Mouse (Mus musculus): ENCODE results near the gene Mfap2. TPM values are rescaled to one million over a fixed set of nuclear protein-coding genes. Genes with fewer than 3 reads are reported as not detected.

Mfap2 gene
- polyA plus RNA-seq, 1 experiment = not detected

DNA sequence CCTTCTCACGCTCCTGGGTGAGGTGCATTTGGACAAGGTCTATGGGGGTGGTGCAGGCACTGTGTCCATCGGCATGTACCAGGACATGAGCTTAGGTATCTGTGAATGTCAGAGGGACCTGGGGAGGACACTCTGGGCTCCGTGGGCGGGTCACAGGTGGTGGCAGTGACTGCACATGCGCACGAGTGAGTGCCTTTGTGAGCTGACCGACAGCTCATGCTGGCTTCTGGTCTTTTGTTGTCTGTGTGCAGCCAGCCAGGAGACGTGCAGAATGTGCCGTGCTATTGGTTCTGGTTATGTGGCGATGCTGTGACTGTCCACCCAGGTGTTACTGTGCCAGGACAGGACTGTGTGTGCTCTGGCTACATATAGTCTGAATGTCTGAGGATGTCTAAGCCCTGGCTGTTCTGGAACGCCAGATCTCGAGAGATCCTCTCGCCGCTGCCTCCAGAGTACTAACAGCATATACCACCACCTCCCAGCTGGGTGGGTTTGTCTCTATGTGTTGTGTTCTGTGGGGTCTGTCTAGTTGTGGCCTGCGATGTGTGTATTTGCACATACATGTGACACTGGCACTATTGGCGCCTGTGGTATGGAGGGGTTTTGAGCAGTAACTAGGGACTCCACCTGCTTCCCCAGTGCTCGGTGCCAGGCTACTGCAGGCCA is 38.7 kb downstream of the Mfap2 start:
- Histone ChIP-seq H3K4me1 (ENCODE audit: control insufficient read depth, insufficient read depth, low read length) (no peaks in the 10 kb centered on the region), H3K27ac (ENCODE audit: insufficient read depth, low read depth, low read length) (no peak overlapping the region), H3K4me3 (ENCODE audit: insufficient read depth, low read length) (no peak overlapping the region)
- no peak for TF ChIP-seq CTCF (IDR thresholded peaks at IDR 0.05; ENCODE audit: low read depth, low read length)
- no peak for TF ChIP-seq POLR2A (IDR thresholded peaks at IDR 0.05; ENCODE audit: borderline replicate concordance, low read depth, low read length)

DNA sequence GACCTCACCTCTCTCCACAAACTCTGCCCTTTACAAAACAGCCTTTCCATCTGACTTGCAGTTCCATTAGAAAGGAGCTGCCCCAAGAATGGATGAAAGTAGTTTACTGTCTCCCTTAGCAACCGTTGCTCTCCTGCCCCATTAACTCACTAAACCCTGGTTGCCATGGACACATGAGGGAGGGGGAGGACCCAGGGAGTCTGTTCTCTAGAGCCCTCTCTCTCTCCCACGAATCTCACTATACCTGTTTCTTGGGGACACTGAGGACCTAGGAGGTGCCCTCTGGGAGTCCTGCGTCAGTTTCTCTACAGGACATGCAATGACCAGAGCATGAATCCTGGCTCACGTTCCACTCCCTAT is 39.2 kb downstream of the Mfap2 start:
- H3K4me1 ChIP-seq (ENCODE audit: control insufficient read depth, insufficient read depth, low read length) = no peaks in the 10 kb centered on the region
- H3K4me3 ChIP-seq (ENCODE audit: insufficient read depth, low read length) = no peak overlapping the region
- TF ChIP-seq POLR2A (IDR thresholded peaks at IDR 0.05; ENCODE audit: borderline replicate concordance, low read depth, low read length) (no peak), CTCF (IDR thresholded peaks at IDR 0.05; ENCODE audit: low read depth, low read length) (no peak)
- H3K27ac ChIP-seq (ENCODE audit: insufficient read depth, low read depth, low read length) = no peak overlapping the region

DNA sequence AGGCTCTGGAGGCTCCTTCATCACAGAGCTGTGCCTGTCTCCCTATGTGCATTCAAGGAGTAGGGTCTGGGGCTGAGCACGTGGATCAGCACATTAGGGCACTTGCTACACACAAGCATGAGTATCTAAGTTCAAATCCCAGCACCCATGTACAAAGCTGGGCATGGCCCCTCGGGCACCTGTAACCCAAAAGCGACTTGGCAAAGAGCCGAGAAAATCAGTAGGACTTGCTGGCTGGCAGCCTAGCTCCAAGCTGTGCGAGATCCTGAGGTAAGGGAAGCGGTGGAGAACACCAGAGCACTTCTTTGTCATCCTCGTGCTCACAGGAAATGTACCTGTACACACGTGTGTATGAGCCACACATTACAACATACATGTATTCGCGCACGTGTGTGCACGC is 42.2 kb downstream of the Mfap2 start:
- Histone ChIP-seq H3K4me3 (ENCODE audit: insufficient read depth, low read length) (no peak overlapping the region), H3K4me1 (ENCODE audit: control insufficient read depth, insufficient read depth, low read length) (no peaks in the 10 kb centered on the region), H3K27ac (ENCODE audit: insufficient read depth, low read depth, low read length) (no peak overlapping the region)
- TF ChIP-seq CTCF (IDR thresholded peaks at IDR 0.05; ENCODE audit: low read depth, low read length) (no peak), POLR2A (IDR thresholded peaks at IDR 0.05; ENCODE audit: borderline replicate concordance, low read depth, low read length) (no peak)

GRCm38 (mm10) chr4:141053138-141053537 is 42.9 kb downstream of the Mfap2 start:
- Histone ChIP-seq H3K4me1 (ENCODE audit: control insufficient read depth, insufficient read depth, low read length) (no peaks in the 10 kb centered on the region), H3K27ac (ENCODE audit: insufficient read depth, low read depth, low read length) (no peak overlapping the region), H3K4me3 (ENCODE audit: insufficient read depth, low read length) (no peak overlapping the region)
- TF ChIP-seq CTCF (IDR thresholded peaks at IDR 0.05; ENCODE audit: low read depth, low read length) (no peak), POLR2A (IDR thresholded peaks at IDR 0.05; ENCODE audit: borderline replicate concordance, low read depth, low read length) (no peak)

GRCm38 (mm10) chr4:141053568-141054161 is 43.4 kb downstream of the Mfap2 start:
- no peaks in the 10 kb centered on the region for H3K4me1 ChIP-seq (ENCODE audit: control insufficient read depth, insufficient read depth, low read length)
- no peak overlapping the region for H3K27ac ChIP-seq (ENCODE audit: insufficient read depth, low read depth, low read length)
- TF ChIP-seq CTCF (IDR thresholded peaks at IDR 0.05; ENCODE audit: low read depth, low read length) (no peak), POLR2A (IDR thresholded peaks at IDR 0.05; ENCODE audit: borderline replicate concordance, low read depth, low read length) (no peak)
- no peak overlapping the region for H3K4me3 ChIP-seq (ENCODE audit: insufficient read depth, low read length)

DNA sequence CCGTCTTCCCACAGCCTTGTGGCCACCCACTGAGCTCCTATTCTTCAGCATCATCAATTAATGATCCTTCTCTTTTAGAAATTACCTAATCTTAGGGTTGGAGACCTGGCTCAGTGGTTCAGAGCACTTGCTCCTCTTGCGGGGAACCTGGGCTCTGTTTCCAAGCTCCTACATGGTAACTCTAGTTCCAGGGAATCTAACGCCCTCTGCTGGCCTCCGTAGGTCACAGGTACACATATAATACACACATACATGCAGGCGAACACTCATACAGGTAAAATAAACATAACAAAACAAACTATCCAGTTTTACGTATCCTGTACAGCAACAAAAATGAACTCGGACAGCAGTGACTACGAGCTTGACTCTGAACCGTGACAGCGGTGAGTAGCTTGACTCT is 46.8 kb downstream of the Mfap2 start:
- peaks cover 6% of the 10 kb centered on the region for H3K4me1 ChIP-seq (ENCODE audit: control insufficient read depth, insufficient read depth, low read length)
- TF ChIP-seq CTCF (IDR thresholded peaks at IDR 0.05; ENCODE audit: low read depth, low read length) (no peak), POLR2A (IDR thresholded peaks at IDR 0.05; ENCODE audit: borderline replicate concordance, low read depth, low read length) (no peak)
- H3K4me3 ChIP-seq (ENCODE audit: insufficient read depth, low read length) = no peak overlapping the region
- no peak overlapping the region for H3K27ac ChIP-seq (ENCODE audit: insufficient read depth, low read depth, low read length)

DNA sequence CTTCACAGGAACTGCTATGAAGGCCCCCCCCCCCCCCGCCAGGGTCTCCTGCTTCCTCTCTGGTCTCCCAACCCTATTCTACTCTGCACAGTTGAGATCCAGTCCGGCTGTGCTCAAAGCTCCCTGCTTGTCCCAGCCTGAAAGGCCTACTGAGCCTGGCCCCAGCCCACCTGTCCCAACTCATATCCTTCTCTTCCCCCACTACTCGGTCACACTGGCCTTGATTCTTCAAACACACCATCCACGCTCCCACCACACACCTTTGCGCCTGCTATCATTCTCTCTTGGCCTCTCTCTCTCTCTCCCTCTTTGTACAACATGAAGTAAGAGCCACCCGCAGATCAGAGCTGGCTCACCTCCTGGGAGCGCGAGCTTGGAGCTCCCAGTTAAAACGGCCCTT is 48.6 kb downstream of the Mfap2 start:
- no peak overlapping the region for H3K27ac ChIP-seq (ENCODE audit: insufficient read depth, low read depth, low read length)
- peaks cover 6% of the 10 kb centered on the region for H3K4me1 ChIP-seq (ENCODE audit: control insufficient read depth, insufficient read depth, low read length)
- H3K4me3 ChIP-seq (ENCODE audit: insufficient read depth, low read length) = no peak overlapping the region
- no peak for TF ChIP-seq POLR2A (IDR thresholded peaks at IDR 0.05; ENCODE audit: borderline replicate concordance, low read depth, low read length)
- no peak for TF ChIP-seq CTCF (IDR thresholded peaks at IDR 0.05; ENCODE audit: low read depth, low read length)

GRCm38 (mm10) chr4:141059616-141060425 is 49.6 kb downstream of the Mfap2 start:
- H3K4me3 ChIP-seq (ENCODE audit: insufficient read depth, low read length) = peak overlapping the region; percentile 83
- peaks cover 6% of the 10 kb centered on the region for H3K4me1 ChIP-seq (ENCODE audit: control insufficient read depth, insufficient read depth, low read length)
- H3K27ac ChIP-seq (ENCODE audit: insufficient read depth, low read depth, low read length) = peak overlapping the region; percentile 45
- TF ChIP-seq CTCF (IDR thresholded peaks at IDR 0.05; ENCODE audit: low read depth, low read length) (no peak), POLR2A (IDR thresholded peaks at IDR 0.05; ENCODE audit: borderline replicate concordance, low read depth, low read length) (peak; percentile 20; the same call in 1 of the 2 replicates)

DNA sequence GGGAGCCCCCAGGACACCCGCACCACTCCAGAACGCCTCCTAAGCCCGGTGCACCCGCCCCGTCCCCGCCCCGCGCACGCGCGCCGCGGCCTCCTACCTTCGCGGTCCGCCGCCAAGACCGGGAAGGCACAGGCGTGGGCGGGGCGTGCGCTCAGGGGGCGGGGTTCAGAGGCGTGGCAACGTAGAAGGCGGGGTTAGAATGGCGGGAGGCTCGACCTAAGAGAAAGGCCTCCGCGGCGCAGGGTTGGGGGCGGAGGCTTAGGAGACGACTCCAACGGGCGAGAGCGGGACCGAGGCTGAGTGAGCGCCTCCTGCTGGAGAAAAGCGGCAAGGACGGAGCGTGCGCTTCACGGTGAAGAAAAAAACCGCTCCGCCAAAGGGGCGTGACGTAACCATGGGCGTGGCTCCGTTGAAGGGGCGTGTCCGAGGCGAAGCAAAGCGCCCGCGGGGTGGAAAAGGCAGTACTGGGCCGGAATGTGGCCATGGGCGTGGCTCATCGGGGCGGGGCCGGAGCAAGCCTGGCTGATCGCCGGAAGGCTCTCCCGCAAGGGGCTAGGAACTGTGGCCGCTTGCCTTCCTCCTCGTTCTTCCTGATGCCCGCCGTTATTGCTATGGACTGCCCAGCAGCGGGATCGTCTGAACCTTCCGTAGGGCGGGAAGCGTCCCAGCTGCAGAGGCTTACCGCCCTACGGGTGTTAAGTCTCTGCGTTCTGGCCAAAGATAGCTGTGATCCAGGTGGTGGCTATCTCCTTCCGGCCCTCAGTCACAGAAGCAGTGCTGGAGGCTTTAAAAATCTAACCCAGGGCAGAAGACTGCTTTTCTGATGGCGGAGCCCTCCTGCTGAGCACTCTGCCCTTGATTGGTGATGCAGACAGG is 50.4 kb downstream of the Mfap2 start, which contains the start of gene Crocc:
TSS of gene Crocc (minus strand) at position 125 of the 876 bp plus-strand sequence.
- H3K4me3 ChIP-seq (ENCODE audit: insufficient read depth, low read length) = peak within 1 kb of the TSS; percentile 83
- TF ChIP-seq CTCF (IDR thresholded peaks at IDR 0.05; ENCODE audit: low read depth, low read length) (peak; percentile 28; the same call in 1 of the 2 replicates), POLR2A (IDR thresholded peaks at IDR 0.05; ENCODE audit: borderline replicate concordance, low read depth, low read length) (no peak)
- H3K4me1 ChIP-seq (ENCODE audit: control insufficient read depth, insufficient read depth, low read length) = peaks cover 6% of the 10 kb centered on the region
- peak within 1 kb of the TSS; percentile 70 for H3K27ac ChIP-seq (ENCODE audit: insufficient read depth, low read depth, low read length)
